Comparison of ENCODE assay signal across 15 mouse cellular contexts in the genomic region with DNA sequence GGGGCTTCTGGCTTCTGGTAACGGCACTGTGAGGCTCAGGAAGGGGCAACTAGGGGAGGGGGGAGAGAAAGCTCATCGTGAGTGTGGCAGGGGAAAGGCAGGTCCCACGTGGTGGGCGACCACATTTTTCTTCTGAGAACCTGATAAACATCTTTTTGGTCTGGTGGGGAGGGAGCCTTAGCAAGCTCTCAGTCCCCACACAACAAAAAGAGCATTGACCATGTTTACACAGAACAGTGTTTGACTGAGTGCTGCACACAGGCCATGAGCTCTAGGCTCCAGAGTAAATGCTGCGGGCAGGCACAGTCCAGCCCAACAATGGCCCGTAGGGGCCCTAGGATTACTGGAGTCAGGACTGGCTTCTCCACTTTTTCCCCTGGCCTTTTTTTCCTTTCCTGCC. TPM values are rescaled to one million over a fixed set of nuclear protein-coding genes. Genes with fewer than 3 reads are reported as not detected.
DNase-seq lines count a peak whose midpoint lies in the region; ATAC-seq and TF ChIP-seq lines count a peak whose summit lies in the region.
"Had no signal": no experiment of that assay in that cellular context is flagged by ENCODE, and none has a peak within 500 bp of the region (broad histone marks: within the 10 kb centered on the region; RNA-seq: fewer than 3 reads in every experiment).

No protein-coding gene starts in this region.

- H3K9ac ChIP-seq in heart, embryonic 14.5 days (ENCODE audit: low read length): peak overlapping the region; percentile 58; the same call in 1 of the 2 replicates
- peak overlapping the region; percentile 33; the same call in 1 of the 2 replicates for H3K9ac ChIP-seq in midbrain, embryonic 11.5 days (ENCODE audit: low read length)
- H3K9ac ChIP-seq in midbrain, postnatal 0 days (replicated peaks; ENCODE audit: low read length, poor library complexity, severe bottlenecking): no peak overlapping the region
- H3K9ac ChIP-seq in limb, embryonic 11.5 days (ENCODE audit: low read length): peak overlapping the region; percentile 41
- H3K9ac ChIP-seq in stomach, postnatal 0 days (ENCODE audit: low read length): no peak overlapping the region

- peaks cover 37 to 50% of the 10 kb centered on the region in 2 experiments for H3K4me1 ChIP-seq in heart, embryonic 14.5 days (ENCODE audit: control insufficient read depth in 2 of 2, insufficient read depth in 2 of 2, low read length in 2 of 2)
- H3K4me1 ChIP-seq in midbrain, embryonic 11.5 days (ENCODE audit: control insufficient read depth, insufficient read depth, low read length): peaks cover 30% of the 10 kb centered on the region
- peaks cover 5% of the 10 kb centered on the region; the same call in 1 of the 2 replicates for H3K4me1 ChIP-seq in midbrain, postnatal 0 days (ENCODE audit: insufficient read depth, low read length)
- H3K4me1 ChIP-seq in limb, embryonic 11.5 days (ENCODE audit: control insufficient read depth, insufficient read depth, low read length): peaks cover 76% of the 10 kb centered on the region
- peaks cover 15% of the 10 kb centered on the region for H3K4me1 ChIP-seq in stomach, postnatal 0 days (replicated peaks; ENCODE audit: control insufficient read depth, insufficient read depth)

- H3K36me3 ChIP-seq in heart, embryonic 14.5 days (ENCODE audit: control insufficient read depth, insufficient read depth, low read length): peaks cover 22% of the 10 kb centered on the region; the same call in 1 of the 2 replicates
- peaks cover 7% of the 10 kb centered on the region for H3K36me3 ChIP-seq in midbrain, embryonic 11.5 days (ENCODE audit: control insufficient read depth, insufficient read depth, low read length)
- H3K36me3 ChIP-seq in midbrain, postnatal 0 days (ENCODE audit: insufficient read depth, low read length): peaks cover 8% of the 10 kb centered on the region; the same call in 1 of the 2 replicates
- H3K36me3 ChIP-seq in limb, embryonic 11.5 days (ENCODE audit: control insufficient read depth, insufficient read depth, low read length): peaks cover 6% of the 10 kb centered on the region; the same call in 1 of the 2 replicates
- no peaks in the 10 kb centered on the region for H3K36me3 ChIP-seq in stomach, postnatal 0 days (ENCODE audit: control insufficient read depth, insufficient read depth, low read length)

- 42% methylated on average over 6 of the region's 6 CpGs for WGBS in heart, embryonic 14.5 days
- WGBS in midbrain, embryonic 11.5 days: 21% methylated on average over 6 of the region's 6 CpGs
- 21% methylated on average over 6 of the region's 6 CpGs for WGBS in midbrain, postnatal 0 days
- 15% methylated on average over 6 of the region's 6 CpGs for WGBS in limb, embryonic 11.5 days
- WGBS in stomach, postnatal 0 days: 12% methylated on average over 6 of the region's 6 CpGs

- DNase-seq in heart, adult 8-10 months (ENCODE audit: low spot score): no peak
- peak; percentile 90 for DNase-seq in midbrain, embryonic 11.5 days (ENCODE audit: low spot score, missing footprints)
- DNase-seq in midbrain, postnatal 0 days (ENCODE audit: low spot score): no peak
- DNase-seq in limb, embryonic 11.5 days (ENCODE audit: low spot score): no peak
- no peak for DNase-seq in stomach, postnatal 0 days (ENCODE audit: low spot score)
- DNase-seq in testis, postnatal 10 days (ENCODE audit: low spot score): no peak
- DNase-seq in left cerebral cortex, postnatal 36 days (ENCODE audit: low spot score in 2 of 2): no peak
- DNase-seq: gastrocnemius, postnatal 10 days; kidney, postnatal 36 days; lung, adult 2 months; right cerebral cortex, postnatal 4 days; thymus, postnatal 25 days had no signal

- no peak for TF ChIP-seq CTCF in midbrain, postnatal 0 days (IDR thresholded peaks at IDR 0.05)
- TF ChIP-seq CTCF in stomach, postnatal 0 days (IDR thresholded peaks at IDR 0.05; ENCODE audit: low read depth): no peak

- H3K27ac ChIP-seq in heart, embryonic 14.5 days (replicated peaks in 1 of 2; ENCODE audit: control insufficient read depth in 1 of 2, insufficient read depth in 1 of 2, low read depth in 2 of 2, low read length in 2 of 2): peak overlapping the region; percentile 36 to 64; a peak in 2 of 4 replicates
- H3K27ac ChIP-seq in midbrain, embryonic 11.5 days (ENCODE audit: low read depth, low read length): peak overlapping the region; percentile 45
- no peak overlapping the region for H3K27ac ChIP-seq in midbrain, postnatal 0 days (ENCODE audit: low read depth, low read length)
- peak overlapping the region; percentile 98 for H3K27ac ChIP-seq in limb, embryonic 11.5 days (replicated peaks; ENCODE audit: low read depth, low read length)
- H3K27ac ChIP-seq in stomach, postnatal 0 days (replicated peaks): peak overlapping the region; percentile 49; the same call in 1 of the 2 replicates

- TF ChIP-seq EP300 in stomach, postnatal 0 days (optimal IDR thresholded peaks at IDR 0.05): no peak

- ATAC-seq in heart, embryonic 14.5 days (ENCODE audit: insufficient number of reproducible peaks, insufficient read depth, low FRiP score, low read depth): no peak
- ATAC-seq in midbrain, embryonic 11.5 days (ENCODE audit: low FRiP score): peak; percentile 53
- ATAC-seq in midbrain, postnatal 0 days (ENCODE audit: low FRiP score): no peak
- ATAC-seq in limb, embryonic 11.5 days (ENCODE audit: insufficient number of reproducible peaks, low FRiP score, low TSS enrichment, low read depth): no peak
- ATAC-seq in stomach, postnatal 0 days (ENCODE audit: low FRiP score, low TSS enrichment): no peak
- ATAC-seq: CD4-positive, CD25-positive, alpha-beta regulatory T cell, adult 4 months had no signal

- H3K4me2 ChIP-seq in heart, embryonic 14.5 days (ENCODE audit: low read length): no peak overlapping the region
- no peak overlapping the region for H3K4me2 ChIP-seq in midbrain, embryonic 11.5 days
- no peak overlapping the region for H3K4me2 ChIP-seq in midbrain, postnatal 0 days (ENCODE audit: low read depth, low read length, poor library complexity, severe bottlenecking)
- H3K4me2 ChIP-seq in limb, embryonic 11.5 days (ENCODE audit: low read depth, severe bottlenecking): no peak overlapping the region; the same call in 1 of the 2 replicates
- H3K4me2 ChIP-seq in stomach, postnatal 0 days (replicated peaks; ENCODE audit: low read depth): no peak overlapping the region

- intact Hi-C loops in left cerebral cortex, postnatal 36 days (cut with DNase I): loop anchor here (1.0 to 5.0 kb wide), 2 partner anchors 41 to 96 kb away; a partner anchor contains a TSS

- H3K27me3 ChIP-seq in heart, embryonic 14.5 days (ENCODE audit: control insufficient read depth, insufficient read depth, low read length): no peaks in the 10 kb centered on the region
- no peaks in the 10 kb centered on the region for H3K27me3 ChIP-seq in midbrain, embryonic 11.5 days (ENCODE audit: control insufficient read depth, insufficient read depth, low read length)
- no peaks in the 10 kb centered on the region for H3K27me3 ChIP-seq in midbrain, postnatal 0 days (ENCODE audit: insufficient read depth, low read length)
- no peaks in the 10 kb centered on the region for H3K27me3 ChIP-seq in limb, embryonic 11.5 days (ENCODE audit: control insufficient read depth, insufficient read depth, low read length)
- H3K27me3 ChIP-seq in stomach, postnatal 0 days (ENCODE audit: control insufficient read depth, insufficient read depth, low read length): no peaks in the 10 kb centered on the region

- no peak overlapping the region for H3K4me3 ChIP-seq in heart, embryonic 14.5 days (ENCODE audit: control insufficient read depth in 1 of 2, insufficient read depth in 1 of 2, low read depth in 1 of 2, low read length in 2 of 2)
- no peak overlapping the region for H3K4me3 ChIP-seq in midbrain, embryonic 11.5 days (ENCODE audit: low read depth, low read length)
- no peak overlapping the region for H3K4me3 ChIP-seq in midbrain, postnatal 0 days (ENCODE audit: low read depth, low read length)
- no peak overlapping the region for H3K4me3 ChIP-seq in limb, embryonic 11.5 days (ENCODE audit: low read depth, low read length)
- no peak overlapping the region for H3K4me3 ChIP-seq in stomach, postnatal 0 days (ENCODE audit: low read depth, low read length)

- H3K9me3 ChIP-seq in heart, embryonic 14.5 days (ENCODE audit: control insufficient read depth, low read length): no peaks in the 10 kb centered on the region
- no peaks in the 10 kb centered on the region for H3K9me3 ChIP-seq in midbrain, embryonic 11.5 days (ENCODE audit: control insufficient read depth, low read length)
- no peaks in the 10 kb centered on the region for H3K9me3 ChIP-seq in midbrain, postnatal 0 days (ENCODE audit: low read length)
- no peaks in the 10 kb centered on the region for H3K9me3 ChIP-seq in limb, embryonic 11.5 days (ENCODE audit: control insufficient read depth, low read length)
- H3K9me3 ChIP-seq in stomach, postnatal 0 days (ENCODE audit: control insufficient read depth, low read length): no peaks in the 10 kb centered on the region

RNA-seq across cellular contexts. Expression of a gene that starts 6.3 kb away (rescaled TPM):
- 23.5 and 23.8 TPM in 2 replicates for polyA plus RNA-seq in heart, embryonic 14.5 days (2014; fragmentation: Nextera tagmentation; extraction: Ambion mirVana)
- total RNA-seq in heart, adult 8-10 months (2022): 10 to 100 TPM in 2 of 4 experiments, 1 to 10 TPM in 1, under 1 TPM in 1; 0.90 to 35.4 (median 16.1) TPM
- 13.9 and 16.6 TPM in 2 replicates for polyA plus RNA-seq in midbrain, embryonic 11.5 days (2014; fragmentation: Nextera tagmentation; extraction: Ambion mirVana)
- 56.3 and 60.8 TPM in 2 replicates for total RNA-seq in midbrain, postnatal 0 days (2014; rRNA removed)
- 24.6 and 30.1 TPM in 2 replicates for polyA plus RNA-seq in midbrain, postnatal 0 days (2015; fragmentation: Nextera tagmentation; extraction: Ambion mirVana)
- 17.8 and 19.7 TPM in 2 replicates for polyA plus RNA-seq in limb, embryonic 11.5 days (2014; fragmentation: Nextera tagmentation; extraction: Ambion mirVana)
- 17.7 and 19.4 TPM in 2 replicates for polyA plus RNA-seq in stomach, postnatal 0 days (2015; fragmentation: Nextera tagmentation; extraction: Ambion mirVana)
- total RNA-seq in left cerebral cortex, postnatal 36 days (2021): 1 to 10 TPM; 2.9 to 6.0 TPM

RNA-seq across cellular contexts. Expression of a gene that starts 40.1 kb away (rescaled TPM):
- polyA plus RNA-seq in heart, embryonic 14.5 days (2014; fragmentation: Nextera tagmentation; extraction: Ambion mirVana): 3.9 and 5.8 TPM in 2 replicates
- total RNA-seq in heart, adult 8-10 months (2022): 10 to 100 TPM in 1 of 4 experiments, 1 to 10 TPM in 3; 7.6 to 13.6 (median 9.6) TPM
- polyA plus RNA-seq in midbrain, embryonic 11.5 days (2014; fragmentation: Nextera tagmentation; extraction: Ambion mirVana): 0.77 and 2.0 TPM in 2 replicates
- total RNA-seq in midbrain, postnatal 0 days (2014; rRNA removed): 1.3 and 1.5 TPM in 2 replicates
- 2.0 and 3.1 TPM in 2 replicates for polyA plus RNA-seq in midbrain, postnatal 0 days (2015; fragmentation: Nextera tagmentation; extraction: Ambion mirVana)
- polyA plus RNA-seq in limb, embryonic 11.5 days (2014; fragmentation: Nextera tagmentation; extraction: Ambion mirVana): 8.0 and 10.8 TPM in 2 replicates
- polyA plus RNA-seq in stomach, postnatal 0 days (2015; fragmentation: Nextera tagmentation; extraction: Ambion mirVana): 8.0 and 11.7 TPM in 2 replicates
- total RNA-seq in left cerebral cortex, postnatal 36 days (2021): not detected
- total RNA-seq: common myeloid progenitor, adult 5-6 weeks had no signal

Comparison
In these comparisons a context has a peak if more than half of its experiments do, and no peak if none do; other contexts are left out.
1. H3K9ac ChIP-seq: peak in heart, embryonic 14.5 days (single experiment), midbrain, embryonic 11.5 days (single experiment) and limb, embryonic 11.5 days (single experiment); none in midbrain, postnatal 0 days (single experiment) and stomach, postnatal 0 days (single experiment).